Mouse (Mus musculus) ES-E14 (cell line): ENCODE measurements around the gene Gdnf.

Experiments
- CHD2 ChIP-seq: IDR thresholded peaks from 2 replicates; pipeline ENCODE4 v1.6.1; 2014; ENCODE audit warnings: mild to moderate bottlenecking, low read depth, low read length, inconsistent platforms
- HCFC1 ChIP-seq: IDR thresholded peaks from 2 replicates; pipeline ENCODE4 v1.6.1; 2012; ENCODE audit warnings: low read length, inconsistent platforms, borderline replicate concordance; ENCODE audit not compliant: insufficient read depth
- MAFK ChIP-seq: IDR thresholded peaks from 2 replicates; pipeline ENCODE4 v1.6.1; 2014; ENCODE audit warnings: mild to moderate bottlenecking, low read depth, low read length, inconsistent platforms; ENCODE audit not compliant: insufficient read depth
- ZC3H11A ChIP-seq: IDR thresholded peaks from 2 replicates; pipeline ENCODE4 v1.6.1; 2012; ENCODE audit warnings: low read depth, mild to moderate bottlenecking, inconsistent platforms, low read length, borderline replicate concordance

GRCm38 (mm10) chr15:7884181-7884580 is 73.5 kb downstream of the Gdnf start:
- TF ChIP-seq HCFC1 (no peak), MAFK (no peak), ZC3H11A (no peak), CHD2 (no peak)
